Mouse (Mus musculus): ENCODE measurements around the gene Slc2a8.
"Not testable (repeated sequence)": the region's sequence is repeated elsewhere in the genome, so short reads cannot be mapped to it uniquely, and the experiment has no call there.

The Slc2a8 gene

DNA sequence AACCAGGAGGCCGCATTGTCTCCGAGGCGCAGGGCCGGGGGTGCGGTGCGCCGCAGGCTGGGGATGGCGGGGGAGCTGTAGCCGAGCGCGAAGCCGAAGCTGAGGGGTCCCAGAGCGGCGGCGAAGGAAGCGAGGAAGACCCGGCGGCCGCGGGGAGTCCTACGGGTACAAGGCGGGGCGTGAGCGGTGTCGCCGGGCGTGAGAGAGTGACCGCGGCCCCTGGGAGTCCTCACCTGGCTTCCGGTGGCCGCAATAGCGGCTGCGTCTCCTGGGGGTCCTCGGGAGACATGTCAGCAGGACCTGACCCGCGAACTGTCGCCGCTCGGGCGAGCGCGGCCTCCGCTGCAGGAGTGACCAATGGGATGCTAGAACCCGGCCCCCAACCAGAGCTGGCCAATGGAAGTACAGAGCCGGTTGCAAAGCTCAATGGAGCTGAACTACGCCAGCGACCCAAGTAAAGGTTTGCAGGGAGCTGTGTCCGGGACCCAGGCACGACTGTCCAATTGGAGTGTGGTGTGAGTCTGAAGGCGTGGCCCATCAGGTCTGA, at the start of gene Slc2a8:
Slc2a8 (minus strand) TSS at position 359 of the 547 bp plus-strand sequence.
- DNase-seq (ENCODE audit: low spot score): peak; percentile 80

DNA sequence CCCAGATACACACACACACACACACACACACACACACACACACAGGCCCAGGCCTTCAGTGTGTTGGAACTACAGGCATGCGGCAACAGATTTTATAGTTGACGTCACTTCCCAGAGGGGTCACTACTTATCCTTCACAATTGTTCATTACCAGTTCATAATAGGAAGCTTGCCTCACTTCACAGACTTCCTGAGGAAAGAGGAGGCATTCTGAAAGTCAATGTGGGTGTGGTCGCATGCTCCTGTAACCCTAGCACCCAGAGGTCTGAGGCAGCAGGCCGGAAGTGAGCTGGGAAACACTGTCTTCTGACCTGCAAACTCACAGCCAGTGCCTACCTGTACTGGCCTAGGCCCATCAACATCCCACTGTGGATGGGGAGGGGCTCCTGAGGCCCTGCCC, 43.2 kb upstream of the Slc2a8 start:
- no peak for DNase-seq (ENCODE audit: low spot score)

GRCm38 (mm10) chr2:33024564-33024963, 42.7 kb upstream of the Slc2a8 start:
- DNase-seq (ENCODE audit: low spot score): no peak

DNA sequence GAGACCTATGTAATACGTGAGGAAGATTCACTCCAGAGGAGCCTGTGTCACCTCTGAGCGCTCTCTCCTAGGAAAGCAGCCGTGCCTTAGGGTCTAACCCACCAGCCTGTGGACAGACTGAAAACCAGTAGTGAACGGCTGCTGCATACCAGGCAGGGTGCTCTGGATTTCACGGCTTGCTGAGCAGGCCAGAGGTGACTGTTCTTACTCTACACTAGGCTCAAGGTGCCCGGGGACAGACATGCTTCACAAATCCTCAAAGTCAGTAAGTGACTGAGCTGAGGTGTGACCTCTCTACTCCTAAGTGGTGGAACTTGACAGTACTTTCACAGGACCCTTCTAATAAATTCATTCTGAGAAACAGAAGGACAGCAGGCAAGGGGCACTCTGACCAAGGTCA, 41.0 kb upstream of the Slc2a8 start:
- no peak for DNase-seq (ENCODE audit: low spot score)

DNA sequence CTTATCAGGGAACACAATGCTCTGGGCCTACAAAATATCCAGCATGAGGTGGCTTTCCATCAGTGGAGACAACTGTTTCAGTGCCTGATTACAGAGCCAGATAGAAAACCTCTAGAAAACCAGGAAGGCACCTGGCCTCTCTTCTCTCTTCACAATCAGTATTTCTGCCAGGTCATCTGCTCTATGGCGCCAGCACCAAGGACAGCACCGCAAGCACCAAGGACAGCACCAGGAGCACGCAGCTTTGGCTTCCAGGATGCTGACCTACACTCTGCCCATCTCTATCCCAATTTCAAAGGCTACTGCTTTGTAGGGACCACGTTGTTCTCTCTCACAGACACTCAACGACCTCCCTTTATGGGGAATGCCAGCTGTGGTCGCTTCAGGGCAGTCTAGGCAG, 36.1 kb upstream of the Slc2a8 start:
- peak; percentile 59 for DNase-seq (ENCODE audit: low spot score)

GRCm38 (mm10) chr2:33017191-33017590, 35.3 kb upstream of the Slc2a8 start:
- no peak for DNase-seq (ENCODE audit: low spot score)

DNA sequence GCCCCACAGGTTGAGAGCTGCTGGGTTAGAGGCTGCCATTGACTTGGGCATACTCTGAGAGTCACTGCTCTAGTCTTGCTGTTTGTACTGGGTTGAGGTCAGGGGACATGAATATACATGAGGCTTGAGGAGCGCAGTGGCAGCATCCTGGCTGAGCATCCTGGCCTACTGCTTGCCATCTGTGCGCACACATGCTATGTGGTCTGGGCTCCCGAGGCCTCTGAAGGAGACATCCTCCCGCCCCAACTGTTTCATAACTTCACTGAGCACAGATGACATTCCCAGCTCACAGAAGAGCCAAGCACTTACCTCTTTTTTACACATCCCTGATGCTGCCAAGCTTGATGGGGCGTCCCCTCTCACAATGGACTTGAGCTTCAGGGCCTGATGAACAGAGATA, 33.0 kb upstream of the Slc2a8 start:
- DNase-seq (ENCODE audit: low spot score): no peak

DNA sequence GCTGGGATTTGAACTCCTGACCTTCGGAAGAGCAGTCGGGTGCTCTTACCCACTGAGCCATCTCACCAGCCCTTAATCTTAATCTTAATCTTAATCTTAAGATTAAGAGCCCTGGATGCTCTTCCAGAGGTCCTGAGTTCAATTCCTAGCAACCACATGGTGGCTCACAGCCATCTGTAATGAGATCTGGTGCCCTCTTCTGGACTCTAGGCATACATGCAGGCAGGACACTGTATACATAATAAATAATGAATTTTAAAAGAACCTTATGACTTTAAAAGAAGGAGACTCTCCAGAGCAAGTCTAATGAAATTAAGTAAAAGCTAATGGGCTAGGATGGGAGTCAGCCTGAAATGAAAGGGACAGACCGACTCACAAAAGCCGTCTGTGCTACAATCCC, 27.2 kb upstream of the Slc2a8 start:
- not testable (repeated sequence) for DNase-seq (ENCODE audit: low spot score)

GRCm38 (mm10) chr2:33005041-33005440, 23.2 kb upstream of the Slc2a8 start:
- DNase-seq (ENCODE audit: low spot score): no peak

DNA sequence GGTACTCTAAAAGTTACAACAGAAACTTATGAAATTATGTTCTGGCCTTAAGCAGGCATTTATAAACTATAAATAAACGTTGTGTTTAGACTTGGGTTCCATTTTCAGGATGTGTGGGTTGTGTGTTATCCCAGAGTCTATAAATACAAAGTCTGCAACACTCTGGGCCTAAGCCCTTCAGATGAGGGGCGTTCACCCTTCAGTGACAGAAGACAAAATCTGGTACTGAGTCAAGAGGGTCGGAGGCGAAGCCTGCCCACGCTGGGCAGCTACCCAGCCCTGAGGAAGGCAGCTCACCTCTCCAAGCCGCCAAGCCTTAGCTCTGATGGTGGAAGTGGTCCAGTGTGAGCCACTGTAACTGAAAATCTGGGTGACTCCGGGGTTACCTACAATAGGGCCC, 20.3 kb upstream of the Slc2a8 start:
- no peak for DNase-seq (ENCODE audit: low spot score)

DNA sequence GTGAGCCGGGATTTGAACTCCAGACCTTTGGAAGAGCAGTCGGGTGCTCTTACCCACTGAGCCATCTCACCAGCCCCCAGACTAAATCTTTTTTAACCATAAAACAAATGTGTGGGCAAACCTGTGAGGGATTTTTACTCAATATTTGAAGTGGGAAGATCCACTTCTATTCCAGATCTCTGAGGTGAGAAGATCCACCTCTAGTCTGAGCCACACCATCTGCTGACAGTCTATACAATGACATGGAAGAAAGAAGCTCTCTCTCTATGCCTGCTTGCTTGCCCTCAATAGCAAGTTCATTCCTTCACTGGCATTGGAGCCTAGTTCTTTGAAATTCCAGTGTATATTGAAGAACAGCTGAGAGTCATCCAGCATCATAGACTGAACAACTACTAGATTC, 17.9 kb upstream of the Slc2a8 start:
- DNase-seq (ENCODE audit: low spot score): no peak

DNA sequence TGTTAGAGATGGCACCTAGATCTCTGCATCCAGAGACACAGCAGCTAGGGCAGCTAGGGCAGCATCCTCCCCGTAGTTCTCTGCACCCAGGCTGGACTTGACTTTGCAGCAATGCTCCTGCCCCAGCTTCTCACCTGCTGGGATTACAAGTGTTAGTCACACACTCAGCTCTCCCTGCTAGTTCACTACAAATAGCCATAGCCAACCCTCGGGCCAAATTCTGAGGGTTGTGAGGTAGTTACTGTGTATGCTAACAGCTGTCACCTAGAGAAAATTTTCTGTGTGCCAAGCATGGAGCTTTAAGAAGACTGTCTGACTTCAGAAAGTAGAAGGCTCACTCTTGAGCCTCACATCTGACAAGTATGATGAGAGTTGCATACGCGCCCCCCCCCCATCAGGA, 15.9 kb upstream of the Slc2a8 start:
- DNase-seq (ENCODE audit: low spot score): no peak

DNA sequence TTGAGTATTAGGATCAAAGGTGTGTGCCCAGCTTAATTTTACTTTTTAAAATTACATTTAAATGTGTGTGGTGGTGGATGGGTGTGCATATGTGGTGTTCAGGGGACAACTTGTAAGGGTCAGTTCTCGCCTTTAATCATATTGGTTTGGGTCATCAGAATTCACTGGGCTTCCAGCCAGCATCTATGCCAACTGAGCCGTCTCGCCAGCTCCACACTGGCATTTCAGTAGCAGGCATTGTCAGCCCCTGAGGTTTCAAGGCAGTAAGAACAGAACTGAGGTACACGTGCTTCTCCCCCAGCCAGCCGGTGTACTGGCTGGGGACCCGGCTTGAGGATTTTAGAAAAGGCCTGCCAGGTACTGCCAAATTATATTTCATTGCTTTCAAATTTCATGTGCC, 15.2 kb upstream of the Slc2a8 start:
- DNase-seq (ENCODE audit: low spot score): no peak

GRCm38 (mm10) chr2:32992130-32992529, 10.2 kb upstream of the Slc2a8 start:
- no peak for DNase-seq (ENCODE audit: low spot score)

GRCm38 (mm10) chr2:32990167-32990832, 8.4 kb upstream of the Slc2a8 start:
- DNase-seq (ENCODE audit: low spot score): no peak

DNA sequence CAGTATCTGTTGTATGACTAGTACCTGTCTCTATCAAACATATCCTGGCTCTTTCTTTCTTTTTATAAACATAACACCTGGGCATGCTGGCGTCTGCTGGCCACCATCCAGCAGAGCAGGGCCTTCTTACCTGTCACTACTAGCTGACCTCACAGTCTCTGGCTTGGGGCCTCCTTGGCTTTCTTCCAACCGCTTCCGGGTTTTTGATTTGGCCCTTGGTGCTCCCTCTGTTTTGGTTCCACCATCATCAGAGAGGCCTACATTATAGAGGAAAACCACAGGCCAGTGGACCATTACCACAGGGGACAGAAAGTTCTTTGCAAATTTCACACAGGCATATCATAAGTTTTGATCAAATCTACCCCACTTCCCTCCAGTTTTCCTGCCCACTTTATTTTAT, 7.5 kb upstream of the Slc2a8 start:
- DNase-seq (ENCODE audit: low spot score): no peak

DNA sequence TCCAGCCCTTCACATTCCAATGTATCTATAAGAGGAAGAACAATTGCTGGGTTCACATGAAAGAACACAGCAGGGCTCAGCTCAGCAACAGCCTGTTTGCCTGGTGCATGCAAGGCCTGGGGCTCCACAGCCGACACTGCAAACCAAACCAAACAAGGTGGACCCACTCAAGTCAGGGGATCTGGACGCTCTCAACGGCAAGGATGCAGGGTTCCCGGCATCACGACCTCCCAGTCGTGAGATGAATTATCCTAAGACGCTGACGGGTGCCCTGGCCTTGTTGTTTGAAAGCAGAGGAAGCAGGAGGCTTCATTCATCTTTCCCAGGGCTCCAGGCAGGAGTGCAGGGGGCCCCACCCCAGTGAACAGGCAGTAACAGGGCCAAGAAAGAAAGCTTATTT, 4.0 kb upstream of the Slc2a8 start:
- no peak for DNase-seq (ENCODE audit: low spot score)

DNA sequence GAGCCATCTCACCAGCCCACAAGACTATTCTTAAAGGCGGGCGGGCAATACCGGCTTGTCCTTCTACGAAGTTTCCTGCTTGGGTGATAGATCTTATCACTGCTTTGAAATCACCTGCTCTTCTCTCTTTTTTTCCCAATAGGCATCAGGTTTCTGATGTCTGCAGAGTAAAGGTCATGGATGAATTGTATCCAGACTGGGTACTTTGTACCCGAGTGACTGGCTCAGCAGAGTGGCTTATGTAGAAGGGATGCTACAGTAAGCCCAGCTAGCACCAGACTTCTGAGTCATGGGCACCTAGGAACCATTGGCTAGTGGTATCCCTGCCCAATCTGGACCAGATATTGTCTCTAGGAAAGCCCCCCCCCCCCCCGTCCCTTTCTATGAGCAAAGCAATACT, 1.7 kb upstream of the Slc2a8 start:
- DNase-seq (ENCODE audit: low spot score): no peak

DNA sequence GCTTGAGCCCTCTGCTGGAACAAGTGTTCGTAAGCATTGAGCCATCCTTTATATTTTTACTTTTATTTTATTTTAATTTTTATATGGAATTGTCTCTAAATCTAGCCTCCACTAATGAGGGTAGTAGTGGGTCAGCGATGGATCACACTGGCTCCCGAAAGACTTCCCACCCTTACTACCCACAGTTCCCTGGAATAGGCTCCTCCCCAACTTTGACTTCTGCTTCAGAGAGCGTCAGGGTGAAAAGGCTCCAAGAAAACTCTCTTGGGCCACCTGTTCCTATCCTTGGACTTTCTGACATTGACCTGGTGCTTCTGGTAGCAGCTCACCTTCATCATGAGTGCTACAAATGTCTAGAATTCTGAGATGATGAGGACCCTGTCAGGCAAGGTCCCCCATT, 817 bp upstream of the Slc2a8 start:
- no peak for DNase-seq (ENCODE audit: low spot score)

GRCm38 (mm10) chr2:32981281-32981680, 602 bp downstream of the Slc2a8 start:
- no peak for DNase-seq (ENCODE audit: low spot score)

DNA sequence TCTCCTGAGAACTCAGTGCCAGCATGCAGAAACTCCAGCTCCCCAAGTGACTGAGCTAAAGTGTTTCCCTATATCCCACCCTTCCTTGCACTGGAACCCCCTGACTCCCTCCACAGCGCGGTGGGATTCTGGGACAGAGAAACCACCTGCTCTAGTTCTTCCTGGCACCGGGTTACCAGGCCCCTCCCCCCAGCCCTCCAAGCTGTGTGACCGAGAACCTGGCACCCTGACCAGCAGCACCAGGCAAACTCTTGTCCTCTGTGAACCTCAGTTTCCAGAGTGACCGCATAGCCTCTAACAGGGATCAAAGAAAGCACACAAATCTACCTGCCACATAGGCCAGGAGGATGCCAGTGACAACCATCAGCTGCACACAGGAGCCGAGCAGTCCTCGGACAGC, 2.2 kb downstream of the Slc2a8 start:
- DNase-seq (ENCODE audit: low spot score): no peak

DNA sequence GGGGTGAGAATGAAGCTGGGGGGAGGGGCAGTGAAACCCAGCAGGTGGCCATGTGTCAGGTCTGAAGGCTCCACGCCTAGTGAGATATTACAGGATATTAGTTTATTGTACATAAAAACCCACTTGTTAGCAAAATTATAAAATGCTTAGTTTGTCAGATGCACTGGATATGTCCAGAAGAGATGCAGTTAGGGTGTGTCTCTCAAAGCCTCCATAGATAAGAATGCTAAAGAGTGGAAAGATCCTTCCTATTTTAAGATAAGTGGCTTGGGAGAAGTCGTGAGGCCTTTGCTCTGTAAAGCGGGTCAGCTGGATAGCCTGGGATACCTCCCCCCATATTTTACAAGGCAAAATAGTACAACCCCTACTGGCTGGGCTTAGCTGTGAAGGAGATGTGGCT, 3.2 kb downstream of the Slc2a8 start:
- no peak for DNase-seq (ENCODE audit: low spot score)

GRCm38 (mm10) chr2:32977114-32977513, 4.8 kb downstream of the Slc2a8 start:
- no peak for DNase-seq (ENCODE audit: low spot score)

- no peak for DNase-seq (ENCODE audit: low spot score)
Measured at GRCm38 (mm10) chr2:32974216-32974615, 7.7 kb downstream of the Slc2a8 start.
